Mouse (Mus musculus): ENCODE results near the gene Zkscan2. TPM values are rescaled to one million over a fixed set of nuclear protein-coding genes. Genes with fewer than 3 reads are reported as not detected.

Zkscan2 gene
- polyA plus RNA-seq, 1 experiment from 2014 or later, result 12.2 TPM

DNA sequence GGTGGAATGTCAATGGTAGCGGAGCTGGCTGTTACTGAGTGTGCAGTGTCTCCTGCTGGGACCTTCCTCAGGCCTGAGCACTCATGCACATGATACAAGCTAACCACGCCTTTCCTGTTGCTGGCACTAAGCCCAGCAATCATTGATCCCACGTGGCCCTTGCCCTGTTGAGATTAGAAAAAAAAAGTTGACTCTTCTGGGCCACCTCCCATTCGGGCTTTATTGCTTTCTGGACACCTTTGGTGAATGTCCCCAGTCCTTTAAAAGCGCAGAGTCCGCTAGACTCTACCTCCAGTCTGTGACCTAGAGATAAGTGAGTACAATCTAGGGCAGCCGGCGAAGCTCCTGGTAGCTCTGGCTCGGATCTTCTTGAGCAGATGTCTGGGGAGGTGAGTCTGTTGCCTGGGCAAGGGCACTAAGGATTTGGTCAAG is 38.2 kb downstream of the Zkscan2 start, which contains the start of gene Aqp8:
Gene Aqp8, plus strand, starts transcription at position 222 of the 432 bp plus-strand sequence.
- Histone ChIP-seq H3K4me1 (replicated peaks) (no peaks in the 10 kb centered on the region), H3K27ac (no peak within 1 kb of the TSS), H3K4me2 (no peak within 1 kb of the TSS), H3K36me3 (no peaks in the 10 kb centered on the region), H3K4me3 (no peak within 1 kb of the TSS), H3K27me3 (no peaks in the 10 kb centered on the region), H3K9me3 (no peaks in the 10 kb centered on the region), H3K9ac (no peak within 1 kb of the TSS)
- 86% methylated on average over 9 of the region's 9 CpGs for WGBS
- ATAC-seq (ENCODE audit: low FRiP score), result no peak

DNA sequence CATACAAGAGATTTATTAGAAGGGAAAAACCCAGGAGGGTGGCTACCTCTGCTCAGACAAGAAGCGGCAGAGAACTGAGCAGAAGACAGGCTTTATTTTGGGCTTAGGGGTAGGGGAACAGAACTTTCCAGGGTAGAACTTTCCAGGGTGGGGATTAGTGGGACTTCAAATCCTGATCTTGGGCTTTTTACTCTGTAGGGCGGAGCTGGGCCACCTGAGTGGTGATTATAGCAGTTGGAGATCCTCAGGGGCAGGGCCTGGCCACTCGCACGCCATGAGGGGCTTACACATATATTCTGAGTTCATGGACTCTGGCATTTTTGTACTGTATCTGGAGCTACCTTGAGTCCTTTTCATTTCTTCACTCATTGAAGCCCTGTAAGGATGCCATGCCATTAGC is 38.9 kb downstream of the Zkscan2 start:
- H3K4me1 ChIP-seq (replicated peaks), result no peaks in the 10 kb centered on the region
- no peak overlapping the region for H3K27ac ChIP-seq
- H3K27me3 ChIP-seq, result no peaks in the 10 kb centered on the region
- H3K36me3 ChIP-seq, result no peaks in the 10 kb centered on the region
- H3K9ac ChIP-seq, result no peak overlapping the region
- no peak for ATAC-seq (ENCODE audit: low FRiP score)
- 91% methylated on average over 4 of the region's 4 CpGs for WGBS
- no peaks in the 10 kb centered on the region for H3K9me3 ChIP-seq
- H3K4me2 ChIP-seq, result no peak overlapping the region
- H3K4me3 ChIP-seq, result no peak overlapping the region

DNA sequence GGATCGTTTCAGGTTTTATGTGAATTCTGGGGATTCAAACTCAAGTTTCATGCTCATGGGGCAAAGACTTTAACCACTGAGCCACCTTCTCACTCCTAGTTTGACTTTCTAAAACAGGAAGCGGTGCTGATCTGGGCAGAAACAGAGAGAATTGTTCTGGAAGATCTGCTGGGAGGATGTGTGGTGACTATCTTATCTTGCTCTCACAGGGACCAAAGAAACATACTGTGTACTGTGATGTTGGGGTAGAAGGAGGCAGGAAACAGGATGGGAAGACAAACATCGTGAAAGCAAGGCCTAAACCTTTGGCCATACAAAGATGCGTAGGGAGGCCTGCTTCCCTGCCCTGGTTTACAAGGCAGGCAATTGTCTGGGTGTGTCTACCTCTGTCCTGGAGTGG is 41.0 kb downstream of the Zkscan2 start:
- 87% methylated on average over 4 of the region's 4 CpGs for WGBS
- no peaks in the 10 kb centered on the region for H3K27me3 ChIP-seq
- no peak overlapping the region for H3K27ac ChIP-seq
- no peaks in the 10 kb centered on the region for H3K4me1 ChIP-seq (replicated peaks)
- H3K4me2 ChIP-seq, result no peak overlapping the region
- no peak overlapping the region for H3K9ac ChIP-seq
- no peak for ATAC-seq (ENCODE audit: low FRiP score)
- H3K9me3 ChIP-seq, result no peaks in the 10 kb centered on the region
- no peaks in the 10 kb centered on the region for H3K36me3 ChIP-seq
- no peak overlapping the region for H3K4me3 ChIP-seq

DNA sequence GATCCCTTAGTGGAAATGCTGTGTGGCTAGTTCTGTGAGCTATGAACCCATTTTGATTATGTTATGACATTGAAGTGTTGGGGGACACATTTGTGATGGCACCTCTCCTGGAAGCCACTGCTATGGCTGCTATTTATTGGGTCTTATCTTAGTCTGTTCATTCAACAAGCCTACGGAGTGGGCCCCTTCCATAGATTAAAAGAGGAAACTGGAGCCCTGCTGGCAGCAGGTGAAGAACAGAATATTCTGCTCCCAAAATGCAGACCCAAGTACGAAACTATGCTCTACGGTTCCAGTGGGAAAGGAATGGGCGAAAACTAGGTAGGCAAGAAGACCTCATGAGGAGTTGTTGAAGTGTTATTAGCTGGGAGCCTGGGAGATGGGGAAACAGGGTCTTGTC is 41.9 kb downstream of the Zkscan2 start:
- Histone ChIP-seq H3K36me3 (no peaks in the 10 kb centered on the region), H3K27ac (no peak overlapping the region), H3K4me1 (replicated peaks) (no peaks in the 10 kb centered on the region), H3K4me2 (no peak overlapping the region), H3K9ac (no peak overlapping the region), H3K9me3 (no peaks in the 10 kb centered on the region), H3K4me3 (no peak overlapping the region), H3K27me3 (no peaks in the 10 kb centered on the region)
- WGBS, result 95% methylated on average over 4 of the region's 4 CpGs
- ATAC-seq (ENCODE audit: low FRiP score), result no peak

DNA sequence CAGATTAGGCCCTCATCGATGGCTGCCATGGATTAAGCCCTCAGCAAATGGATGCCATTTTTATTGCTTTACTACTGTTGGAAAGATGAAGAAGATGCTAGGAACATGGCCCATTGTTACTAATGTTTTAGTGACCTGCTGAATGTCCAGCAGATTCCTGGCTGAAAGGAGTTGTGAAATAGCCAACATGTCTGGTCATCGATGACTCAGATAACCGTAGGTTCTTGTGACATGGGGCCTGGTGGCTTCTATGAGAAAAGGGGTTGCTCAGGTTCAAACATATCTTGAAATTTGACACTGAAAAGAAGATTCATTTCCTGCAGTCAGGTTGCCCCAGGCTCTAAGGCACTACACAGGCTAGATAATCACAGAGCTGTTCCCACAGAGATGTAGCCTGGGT is 45.2 kb downstream of the Zkscan2 start:
- Histone ChIP-seq H3K27me3 (no peaks in the 10 kb centered on the region), H3K4me3 (no peak overlapping the region), H3K9ac (no peak overlapping the region), H3K36me3 (no peaks in the 10 kb centered on the region), H3K4me2 (no peak overlapping the region), H3K9me3 (no peaks in the 10 kb centered on the region), H3K27ac (no peak overlapping the region), H3K4me1 (replicated peaks) (no peaks in the 10 kb centered on the region)
- WGBS, result 92% methylated on average over 3 of the region's 3 CpGs
- no peak for ATAC-seq (ENCODE audit: low FRiP score)

DNA sequence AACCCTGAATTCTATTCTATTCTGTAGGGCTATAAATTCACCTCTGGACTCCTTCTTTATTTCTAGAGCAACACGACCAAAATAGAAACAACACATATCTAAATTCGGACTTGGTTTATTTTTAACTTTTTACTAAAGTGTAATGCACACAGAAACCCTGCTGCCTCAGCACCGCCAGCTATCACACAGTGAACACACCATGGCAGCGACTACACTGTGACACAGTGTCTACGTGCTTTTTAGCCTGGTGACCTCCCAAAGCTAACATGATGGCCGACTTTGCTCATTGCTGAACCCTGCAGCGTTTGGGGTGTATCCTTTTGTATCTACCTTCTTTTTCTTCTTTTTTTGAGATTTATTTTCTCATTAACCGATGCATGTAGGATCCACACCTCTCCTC is 47.2 kb downstream of the Zkscan2 start:
- WGBS, result 87% methylated on average over 8 of the region's 8 CpGs
- H3K9ac ChIP-seq, result no peak overlapping the region

DNA sequence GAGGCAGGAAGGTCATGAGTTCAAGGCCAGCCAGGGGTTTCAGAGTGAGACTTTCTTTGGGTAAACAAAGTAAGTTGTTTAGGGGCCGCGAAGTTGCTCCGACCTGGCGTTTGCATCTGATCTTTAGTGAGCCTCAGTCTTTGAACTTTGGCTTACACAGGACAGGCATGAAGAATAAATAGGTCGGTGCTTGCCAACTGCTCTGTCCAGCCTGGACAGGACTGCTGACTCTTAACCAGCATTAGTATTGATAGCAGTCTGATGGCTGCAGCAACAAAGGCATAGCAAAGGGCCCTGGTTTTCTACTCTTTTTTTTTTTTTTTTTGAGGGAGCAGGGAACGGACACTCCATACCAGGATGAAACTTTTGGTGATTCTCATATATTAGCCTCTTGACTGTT is 47.7 kb downstream of the Zkscan2 start:
- H3K9me3 ChIP-seq, result no peaks in the 10 kb centered on the region
- H3K36me3 ChIP-seq, result no peaks in the 10 kb centered on the region
- 78% methylated on average over 6 of the region's 6 CpGs for WGBS

More for the DNA sequence above, 47.2 kb downstream of the Zkscan2 start:
- no peaks in the 10 kb centered on the region for H3K4me1 ChIP-seq (replicated peaks)
- H3K4me2 ChIP-seq, result no peak overlapping the region
- H3K9me3 ChIP-seq, result no peaks in the 10 kb centered on the region
- ATAC-seq (ENCODE audit: low FRiP score), result no peak
- no peak overlapping the region for H3K27ac ChIP-seq
- no peak overlapping the region for H3K4me3 ChIP-seq
- no peaks in the 10 kb centered on the region for H3K36me3 ChIP-seq
- H3K27me3 ChIP-seq, result no peaks in the 10 kb centered on the region

DNA sequence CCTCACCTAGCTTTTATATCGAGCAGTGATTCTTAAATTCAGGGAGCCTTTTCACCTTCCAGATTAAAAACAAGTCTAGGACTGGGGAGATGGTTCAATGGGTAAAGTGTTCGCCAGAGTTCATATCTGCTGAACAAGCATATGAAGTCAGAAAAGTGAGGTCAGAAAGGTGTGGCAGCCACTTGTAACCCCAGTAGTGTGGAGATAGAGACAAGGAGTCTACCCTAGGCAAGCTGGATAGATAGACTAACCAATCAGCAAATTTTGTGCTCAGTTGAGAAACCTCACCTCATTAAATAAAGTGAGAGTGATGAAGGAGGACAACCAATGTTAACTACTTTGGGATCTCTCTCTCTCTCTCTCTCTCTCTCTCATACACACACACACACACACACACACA is 49.7 kb downstream of the Zkscan2 start:
- no peak overlapping the region for H3K4me2 ChIP-seq
- WGBS, result 93% methylated on average over 2 of the region's 2 CpGs
- no peaks in the 10 kb centered on the region for H3K9me3 ChIP-seq
- H3K4me3 ChIP-seq, result no peak overlapping the region
- H3K27ac ChIP-seq, result no peak overlapping the region
- no peaks in the 10 kb centered on the region for H3K4me1 ChIP-seq (replicated peaks)
- no peak overlapping the region for H3K9ac ChIP-seq
- H3K27me3 ChIP-seq, result no peaks in the 10 kb centered on the region
- no peak for ATAC-seq (ENCODE audit: low FRiP score)
- H3K36me3 ChIP-seq, result no peaks in the 10 kb centered on the region

More for the DNA sequence above, 47.7 kb downstream of the Zkscan2 start:
- Histone ChIP-seq H3K4me1 (replicated peaks) (no peaks in the 10 kb centered on the region), H3K4me3 (no peak overlapping the region), H3K27ac (no peak overlapping the region), H3K4me2 (no peak overlapping the region), H3K9ac (no peak overlapping the region), H3K27me3 (no peaks in the 10 kb centered on the region)
- no peak for ATAC-seq (ENCODE audit: low FRiP score)

DNA sequence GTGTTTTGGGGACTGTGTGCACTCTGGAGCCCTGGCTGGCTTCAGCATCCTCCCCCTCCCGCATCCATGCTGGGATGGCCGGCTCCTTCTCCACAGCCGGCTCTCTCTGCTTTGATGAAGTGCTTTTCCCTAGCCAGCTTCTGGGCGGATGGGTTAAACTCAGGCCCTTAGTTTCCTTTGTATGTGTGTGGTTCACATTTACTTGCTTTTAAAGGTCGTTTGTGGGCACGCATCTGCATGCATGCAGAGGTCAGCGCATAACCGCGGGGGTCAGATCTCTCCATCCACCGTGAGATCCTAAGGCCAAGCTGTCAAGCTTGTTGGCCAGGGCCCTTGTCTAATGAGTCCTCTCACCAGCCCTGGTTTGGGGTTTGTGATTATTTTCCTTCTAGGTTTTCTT is 50.6 kb downstream of the Zkscan2 start:
- Histone ChIP-seq H3K4me2 (no peak overlapping the region), H3K4me3 (no peak overlapping the region), H3K36me3 (no peaks in the 10 kb centered on the region), H3K4me1 (replicated peaks) (no peaks in the 10 kb centered on the region), H3K9ac (no peak overlapping the region), H3K9me3 (no peaks in the 10 kb centered on the region), H3K27ac (no peak overlapping the region), H3K27me3 (no peaks in the 10 kb centered on the region)
- no peak for ATAC-seq (ENCODE audit: low FRiP score)
- WGBS, result 66% methylated on average over 10 of the region's 10 CpGs

DNA sequence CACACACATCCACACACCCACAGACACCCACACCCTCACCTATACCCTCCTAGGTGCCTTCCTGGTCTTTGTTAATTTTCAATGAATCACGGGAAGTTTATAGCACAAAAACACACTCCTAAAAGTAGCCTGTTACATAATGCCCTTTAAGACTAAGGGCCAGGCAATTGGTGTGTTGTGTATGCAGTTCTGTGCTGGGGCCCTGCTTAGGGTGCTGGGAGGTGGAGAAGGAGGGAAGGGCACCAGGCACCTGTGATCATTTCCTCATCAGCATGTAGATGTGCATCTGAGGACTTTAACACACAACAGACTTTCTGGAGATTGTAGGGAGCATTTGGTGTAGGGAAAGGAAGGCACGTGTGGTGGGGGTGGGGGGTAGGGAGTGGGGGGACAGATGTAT is 51.5 kb downstream of the Zkscan2 start:
- no peak overlapping the region for H3K9ac ChIP-seq
- no peak overlapping the region for H3K4me2 ChIP-seq
- H3K36me3 ChIP-seq, result no peaks in the 10 kb centered on the region
- no peaks in the 10 kb centered on the region for H3K27me3 ChIP-seq
- no peak overlapping the region for H3K27ac ChIP-seq
- H3K4me1 ChIP-seq (replicated peaks), result no peaks in the 10 kb centered on the region
- H3K9me3 ChIP-seq, result no peaks in the 10 kb centered on the region
- ATAC-seq (ENCODE audit: low FRiP score), result no peak
- 91% methylated on average over 2 of the region's 2 CpGs for WGBS
- H3K4me3 ChIP-seq, result no peak overlapping the region

DNA sequence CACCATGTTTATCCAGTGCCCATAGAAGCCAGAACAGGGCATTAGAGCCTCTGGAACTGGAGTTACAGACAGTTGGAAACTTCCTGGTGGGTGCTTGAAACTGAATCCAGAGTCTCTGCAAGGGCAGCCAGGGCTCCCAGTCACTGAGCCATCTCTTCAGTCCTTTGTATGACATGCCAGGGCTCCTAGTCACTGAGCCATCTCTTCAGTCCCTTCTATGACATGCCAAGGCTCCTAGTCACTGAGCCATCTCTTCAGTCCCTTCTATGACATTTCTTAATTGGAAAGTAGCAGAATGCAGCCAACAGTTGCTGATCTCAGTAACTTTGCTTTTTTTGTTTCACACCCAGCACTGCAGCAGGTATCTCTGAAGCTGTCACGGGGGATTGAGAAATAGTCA is 58.2 kb downstream of the Zkscan2 start:
- no peak for ATAC-seq (ENCODE audit: low FRiP score)
- Histone ChIP-seq H3K4me3 (no peak overlapping the region), H3K4me2 (no peak overlapping the region), H3K9ac (no peak overlapping the region), H3K4me1 (replicated peaks) (no peaks in the 10 kb centered on the region), H3K36me3 (no peaks in the 10 kb centered on the region), H3K9me3 (no peaks in the 10 kb centered on the region), H3K27ac (no peak overlapping the region), H3K27me3 (no peaks in the 10 kb centered on the region)
- whole genome bisulfite sequencing, result 93% methylated on average over 1 of the region's 1 CpGs

DNA sequence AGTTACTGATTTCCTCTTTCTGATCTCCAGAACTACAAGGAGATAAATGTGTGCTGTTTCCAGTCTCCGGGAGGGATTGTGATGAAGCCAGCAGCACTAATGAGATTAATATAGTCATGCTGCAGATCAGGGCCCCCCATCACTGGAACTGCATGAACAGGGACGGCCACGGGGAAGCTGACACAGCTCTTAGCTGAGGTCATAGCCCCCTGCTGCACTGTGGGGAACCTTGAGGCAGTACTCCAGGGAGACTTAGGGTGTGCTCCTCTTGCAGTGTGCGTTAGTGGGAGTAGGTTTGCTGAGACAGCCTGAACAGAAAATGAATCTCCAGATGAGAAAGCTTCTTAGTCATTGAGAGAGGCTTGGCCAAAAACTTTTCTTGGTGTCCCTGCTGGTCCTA is 69.0 kb downstream of the Zkscan2 start:
- Histone ChIP-seq H3K9me3 (no peaks in the 10 kb centered on the region), H3K27ac (no peak overlapping the region), H3K9ac (no peak overlapping the region), H3K36me3 (peaks cover 53% of the 10 kb centered on the region), H3K4me1 (replicated peaks) (no peaks in the 10 kb centered on the region), H3K4me3 (no peak overlapping the region), H3K27me3 (no peaks in the 10 kb centered on the region), H3K4me2 (no peak overlapping the region)
- 69% methylated on average over 4 of the region's 4 CpGs for WGBS
- ATAC-seq (ENCODE audit: low FRiP score), result no peak

DNA sequence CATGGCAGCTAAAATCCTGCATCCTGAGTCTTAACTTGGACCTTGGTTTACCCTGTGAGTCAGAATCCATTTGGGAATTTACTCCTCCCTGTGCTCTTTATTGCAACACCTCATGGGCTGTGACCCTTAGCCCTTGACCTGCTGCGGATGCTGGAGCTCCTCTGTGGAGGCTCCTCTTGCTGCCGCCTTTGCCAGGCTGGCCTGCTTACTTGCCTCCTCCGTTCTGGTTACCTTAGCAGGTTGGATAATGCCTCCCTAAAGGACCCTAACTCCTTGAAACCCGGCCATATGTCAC is 69.9 kb downstream of the Zkscan2 start:
- 81% methylated on average over 4 of the region's 4 CpGs for WGBS
- H3K4me1 ChIP-seq (replicated peaks), result no peaks in the 10 kb centered on the region
- H3K27ac ChIP-seq, result no peak overlapping the region
- H3K27me3 ChIP-seq, result no peaks in the 10 kb centered on the region
- ATAC-seq (ENCODE audit: low FRiP score), result no peak
- no peak overlapping the region for H3K9ac ChIP-seq
- H3K9me3 ChIP-seq, result no peaks in the 10 kb centered on the region
- peaks cover 60% of the 10 kb centered on the region for H3K36me3 ChIP-seq
- H3K4me2 ChIP-seq, result no peak overlapping the region
- H3K4me3 ChIP-seq, result no peak overlapping the region

Measured in hindbrain, embryonic 13.5 days (tissue).